Mouse (Mus musculus): ENCODE measurements around the gene Hnrnpf.

The Hnrnpf gene

GRCm38 (mm10) chr6:117926871-117927491 lies 26.9 kb downstream of the Hnrnpf start:
- Histone ChIP-seq H3K36me3 (ENCODE audit: control insufficient read depth, insufficient read depth, low read length, poor library complexity, severe bottlenecking) (peaks cover 11% of the 10 kb centered on the region; the same call in 1 of the 2 replicates), H3K27me3 (ENCODE audit: control insufficient read depth, insufficient read depth, low read length, poor library complexity, severe bottlenecking) (no peaks in the 10 kb centered on the region)
- no peak for DNase-seq (ENCODE audit: low read depth, low spot score)

GRCm38 (mm10) chr6:117927955-117928354 lies 27.8 kb downstream of the Hnrnpf start:
- Histone ChIP-seq H3K27me3 (ENCODE audit: control insufficient read depth, insufficient read depth, low read length, poor library complexity, severe bottlenecking) (no peaks in the 10 kb centered on the region), H3K36me3 (ENCODE audit: control insufficient read depth, insufficient read depth, low read length, poor library complexity, severe bottlenecking) (peaks cover 8% of the 10 kb centered on the region; the same call in 1 of the 2 replicates)
- no peak for DNase-seq (ENCODE audit: low read depth, low spot score)

- H3K27me3 ChIP-seq (ENCODE audit: control insufficient read depth, insufficient read depth, low read length, poor library complexity, severe bottlenecking), result no peaks in the 10 kb centered on the region
- DNase-seq (ENCODE audit: low read depth, low spot score), result no peak
- H3K36me3 ChIP-seq (ENCODE audit: control insufficient read depth, insufficient read depth, low read length, poor library complexity, severe bottlenecking), result peaks cover 5% of the 10 kb centered on the region; the same call in 1 of the 2 replicates
Measured at GRCm38 (mm10) chr6:117928746-117929145, 28.6 kb downstream of the Hnrnpf start.

GRCm38 (mm10) chr6:117929945-117930655 lies 30.0 kb downstream of the Hnrnpf start:
- DNase-seq (ENCODE audit: low read depth, low spot score), result no peak
- no peaks in the 10 kb centered on the region for H3K27me3 ChIP-seq (ENCODE audit: control insufficient read depth, insufficient read depth, low read length, poor library complexity, severe bottlenecking)
- H3K36me3 ChIP-seq (ENCODE audit: control insufficient read depth, insufficient read depth, low read length, poor library complexity, severe bottlenecking), result peaks cover 5% of the 10 kb centered on the region; the same call in 1 of the 2 replicates

GRCm38 (mm10) chr6:117932325-117933051 lies 32.4 kb downstream of the Hnrnpf start:
- Histone ChIP-seq H3K27me3 (ENCODE audit: control insufficient read depth, insufficient read depth, low read length, poor library complexity, severe bottlenecking) (no peaks in the 10 kb centered on the region), H3K36me3 (ENCODE audit: control insufficient read depth, insufficient read depth, low read length, poor library complexity, severe bottlenecking) (peaks cover 5% of the 10 kb centered on the region; the same call in 1 of the 2 replicates)
- DNase-seq (ENCODE audit: low read depth, low spot score), result peak; percentile 52

GRCm38 (mm10) chr6:117934301-117934700 lies 34.2 kb downstream of the Hnrnpf start:
- no peak for DNase-seq (ENCODE audit: low read depth, low spot score)
- H3K36me3 ChIP-seq (ENCODE audit: control insufficient read depth, insufficient read depth, low read length, poor library complexity, severe bottlenecking), result peaks cover 1% of the 10 kb centered on the region; the same call in 1 of the 2 replicates
- no peaks in the 10 kb centered on the region for H3K27me3 ChIP-seq (ENCODE audit: control insufficient read depth, insufficient read depth, low read length, poor library complexity, severe bottlenecking)

GRCm38 (mm10) chr6:117935681-117936612 lies 35.8 kb downstream of the Hnrnpf start:
- DNase-seq (ENCODE audit: low read depth, low spot score), result no peak
- Histone ChIP-seq H3K27me3 (ENCODE audit: control insufficient read depth, insufficient read depth, low read length, poor library complexity, severe bottlenecking) (no peaks in the 10 kb centered on the region), H3K36me3 (ENCODE audit: control insufficient read depth, insufficient read depth, low read length, poor library complexity, severe bottlenecking) (no peaks in the 10 kb centered on the region)

GRCm38 (mm10) chr6:117937222-117937932 lies 37.3 kb downstream of the Hnrnpf start, which contains the start of gene Fxyd4:
Gene Fxyd4, minus strand, starts transcription at chr6:117937692.
- no peaks in the 10 kb centered on the region for H3K36me3 ChIP-seq (ENCODE audit: control insufficient read depth, insufficient read depth, low read length, poor library complexity, severe bottlenecking)
- H3K27me3 ChIP-seq (ENCODE audit: control insufficient read depth, insufficient read depth, low read length, poor library complexity, severe bottlenecking), result no peaks in the 10 kb centered on the region
- no peak for DNase-seq (ENCODE audit: low read depth, low spot score)

GRCm38 (mm10) chr6:117938951-117939350 lies 38.8 kb downstream of the Hnrnpf start:
- H3K36me3 ChIP-seq (ENCODE audit: control insufficient read depth, insufficient read depth, low read length, poor library complexity, severe bottlenecking), result no peaks in the 10 kb centered on the region
- no peaks in the 10 kb centered on the region for H3K27me3 ChIP-seq (ENCODE audit: control insufficient read depth, insufficient read depth, low read length, poor library complexity, severe bottlenecking)
- DNase-seq (ENCODE audit: low read depth, low spot score), result no peak

GRCm38 (mm10) chr6:117942769-117943168 lies 42.6 kb downstream of the Hnrnpf start:
- H3K36me3 ChIP-seq (ENCODE audit: control insufficient read depth, insufficient read depth, low read length, poor library complexity, severe bottlenecking), result no peaks in the 10 kb centered on the region
- no peaks in the 10 kb centered on the region for H3K27me3 ChIP-seq (ENCODE audit: control insufficient read depth, insufficient read depth, low read length, poor library complexity, severe bottlenecking)
- DNase-seq (ENCODE audit: low read depth, low spot score), result no peak

GRCm38 (mm10) chr6:117943899-117944298 lies 43.8 kb downstream of the Hnrnpf start:
- Histone ChIP-seq H3K36me3 (ENCODE audit: control insufficient read depth, insufficient read depth, low read length, poor library complexity, severe bottlenecking) (no peaks in the 10 kb centered on the region), H3K27me3 (ENCODE audit: control insufficient read depth, insufficient read depth, low read length, poor library complexity, severe bottlenecking) (no peaks in the 10 kb centered on the region)
- peak; percentile 48 for DNase-seq (ENCODE audit: low read depth, low spot score)

GRCm38 (mm10) chr6:117952330-117952729 lies 52.2 kb downstream of the Hnrnpf start:
- peak; percentile 24 for DNase-seq (ENCODE audit: low read depth, low spot score)
- Histone ChIP-seq H3K27me3 (ENCODE audit: control insufficient read depth, insufficient read depth, low read length, poor library complexity, severe bottlenecking) (no peaks in the 10 kb centered on the region), H3K36me3 (ENCODE audit: control insufficient read depth, insufficient read depth, low read length, poor library complexity, severe bottlenecking) (no peaks in the 10 kb centered on the region)

GRCm38 (mm10) chr6:117956161-117956560 lies 56.0 kb downstream of the Hnrnpf start:
- no peaks in the 10 kb centered on the region for H3K27me3 ChIP-seq (ENCODE audit: control insufficient read depth, insufficient read depth, low read length, poor library complexity, severe bottlenecking)
- no peaks in the 10 kb centered on the region for H3K36me3 ChIP-seq (ENCODE audit: control insufficient read depth, insufficient read depth, low read length, poor library complexity, severe bottlenecking)
- no peak for DNase-seq (ENCODE audit: low read depth, low spot score)

Measured in splenic B cell, adult 2 months (primary cell).